In the genomic region with DNA sequence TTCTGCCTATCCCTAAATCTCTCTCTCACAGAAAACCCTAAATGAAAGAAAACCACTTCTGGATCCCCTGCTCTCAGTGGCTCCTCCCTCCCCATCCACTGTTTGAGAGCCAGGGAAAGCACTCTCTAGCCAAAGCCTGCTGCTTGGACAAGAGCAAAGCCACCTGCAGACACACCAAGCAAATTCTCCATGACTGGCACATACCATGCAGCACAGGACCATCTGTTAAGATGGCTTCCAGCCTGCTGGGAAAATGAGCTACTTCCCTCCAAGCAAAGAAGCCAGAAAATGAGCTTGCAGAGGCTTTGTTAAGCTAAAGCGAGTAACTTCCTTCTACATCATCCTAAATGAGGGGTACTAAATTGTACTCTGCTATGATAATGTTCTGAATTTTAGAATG, we compare ENCODE assay signal across 14 mouse cellular contexts.
A peak's percentile ranks its signal among the peaks of the same experiment; 100 is the strongest.
DNase-seq lines count a peak whose midpoint lies in the region; ATAC-seq and TF ChIP-seq lines count a peak whose summit lies in the region.
"Had no signal": no experiment of that assay in that cellular context is flagged by ENCODE, and none has a peak within 500 bp of the region (broad histone marks: within the 10 kb centered on the region; RNA-seq: fewer than 3 reads in every experiment).

No protein-coding gene starts in this region.

- H3K36me3 ChIP-seq in hindbrain, postnatal 0 days (ENCODE audit: insufficient read depth, low read length), result no peaks in the 10 kb centered on the region
- H3K36me3 ChIP-seq in hindbrain, embryonic 14.5 days (replicated peaks; ENCODE audit: control insufficient read depth, insufficient read depth), result no peaks in the 10 kb centered on the region
- H3K36me3 ChIP-seq in midbrain, embryonic 15.5 days (replicated peaks), result no peaks in the 10 kb centered on the region
- no peaks in the 10 kb centered on the region for H3K36me3 ChIP-seq in heart, adult 2 months (ENCODE audit: control insufficient read depth, insufficient read depth, low read length)
- H3K36me3 ChIP-seq: limb, embryonic 12.5 days; midbrain, embryonic 10.5 days had no signal

- TF ChIP-seq CTCF in hindbrain, postnatal 0 days (IDR thresholded peaks at IDR 0.05; ENCODE audit: low read depth), result no peak
- TF ChIP-seq CTCF in heart, adult 2 months (IDR thresholded peaks at IDR 0.05), result no peak

- no peaks in the 10 kb centered on the region for H3K4me1 ChIP-seq in hindbrain, postnatal 0 days (ENCODE audit: insufficient read depth, low read length)
- H3K4me1 ChIP-seq in hindbrain, embryonic 14.5 days (replicated peaks; ENCODE audit: control insufficient read depth, insufficient read depth, low read length), result no peaks in the 10 kb centered on the region
- no peaks in the 10 kb centered on the region for H3K4me1 ChIP-seq in midbrain, embryonic 15.5 days
- no peaks in the 10 kb centered on the region for H3K4me1 ChIP-seq in heart, adult 2 months (ENCODE audit: control insufficient read depth, insufficient read depth, low read length)
- H3K4me1 ChIP-seq: limb, embryonic 12.5 days; midbrain, embryonic 10.5 days had no signal

- no peak overlapping the region for H3K27ac ChIP-seq in hindbrain, postnatal 0 days
- H3K27ac ChIP-seq in hindbrain, embryonic 14.5 days, result no peak overlapping the region
- H3K27ac ChIP-seq in midbrain, embryonic 15.5 days, result no peak overlapping the region
- H3K27ac ChIP-seq in heart, adult 2 months, result no peak overlapping the region
- H3K27ac ChIP-seq: limb, embryonic 12.5 days; midbrain, embryonic 10.5 days; stomach, postnatal 0 days had no signal

- no peaks in the 10 kb centered on the region for H3K27me3 ChIP-seq in hindbrain, postnatal 0 days (ENCODE audit: insufficient read depth, low read length)
- no peaks in the 10 kb centered on the region for H3K27me3 ChIP-seq in hindbrain, embryonic 14.5 days (ENCODE audit: control insufficient read depth, insufficient read depth, low read length)
- no peaks in the 10 kb centered on the region for H3K27me3 ChIP-seq in midbrain, embryonic 15.5 days (replicated peaks)
- H3K27me3 ChIP-seq in heart, adult 2 months (ENCODE audit: control insufficient read depth, insufficient read depth, low read length), result no peaks in the 10 kb centered on the region
- H3K27me3 ChIP-seq: limb, embryonic 12.5 days had no signal

- no peak for TF ChIP-seq POLR2A in heart, adult 2 months (IDR thresholded peaks at IDR 0.05; ENCODE audit: insufficient read depth, low read depth, low read length)

- peak; percentile 71 for DNase-seq in hindbrain, postnatal 0 days (ENCODE audit: low spot score)
- no peak for DNase-seq in hindbrain, embryonic 14.5 days (ENCODE audit: low spot score)
- DNase-seq in cerebellum, postnatal 36 days, result peak; percentile 89 to 90
- peak; percentile 16 to 17 for DNase-seq in layer of hippocampus, postnatal 25 days (ENCODE audit: extremely low spot score in 1 of 2, low spot score in 1 of 2)
- DNase-seq in telencephalon, adult 2 months (ENCODE audit: low read depth, low spot score), result peak; percentile 40
- DNase-seq in heart, adult 2 months, result no peak
- DNase-seq: adrenal gland, postnatal 14 days; kidney, adult 9 months; lung, embryonic 14.5 days had no signal

- no peak for TF ChIP-seq EP300 in heart, adult 2 months (IDR thresholded peaks at IDR 0.05; ENCODE audit: insufficient read depth, low read depth, low read length)

- no peaks in the 10 kb centered on the region for H3K79me2 ChIP-seq in heart, adult 2 months (replicated peaks; ENCODE audit: control insufficient read depth, insufficient read depth, low read length)

- peak; percentile 79 for ATAC-seq in hindbrain, postnatal 0 days
- ATAC-seq in hindbrain, embryonic 14.5 days (ENCODE audit: low FRiP score), result no peak
- no peak for ATAC-seq in midbrain, embryonic 15.5 days (replicated peaks)
- no peak for ATAC-seq in CD4-positive, CD25-positive, alpha-beta regulatory T cell, adult 4 months

- H3K4me3 ChIP-seq in hindbrain, postnatal 0 days (ENCODE audit: low read length), result no peak overlapping the region
- no peak overlapping the region for H3K4me3 ChIP-seq in hindbrain, embryonic 14.5 days (replicated peaks; ENCODE audit: low read length)
- no peak overlapping the region for H3K4me3 ChIP-seq in midbrain, embryonic 15.5 days
- no peak overlapping the region for H3K4me3 ChIP-seq in heart, adult 2 months
- H3K4me3 ChIP-seq: limb, embryonic 12.5 days; midbrain, embryonic 10.5 days had no signal

- no peaks in the 10 kb centered on the region for H3K9me3 ChIP-seq in hindbrain, postnatal 0 days (ENCODE audit: low read length)
- H3K9me3 ChIP-seq in hindbrain, embryonic 14.5 days (ENCODE audit: control insufficient read depth, low read length), result no peaks in the 10 kb centered on the region
- H3K9me3 ChIP-seq in midbrain, embryonic 15.5 days, result no peaks in the 10 kb centered on the region
- H3K9me3 ChIP-seq: limb, embryonic 12.5 days; midbrain, embryonic 10.5 days had no signal

- intact Hi-C loops in heart, adult 2 months (cut with DNase I), result no loop called here

- H3K4me2 ChIP-seq in hindbrain, postnatal 0 days (ENCODE audit: low read depth, low read length), result no peak overlapping the region
- no peak overlapping the region for H3K4me2 ChIP-seq in hindbrain, embryonic 14.5 days (replicated peaks)
- H3K4me2 ChIP-seq in midbrain, embryonic 15.5 days, result no peak overlapping the region
- H3K4me2 ChIP-seq: limb, embryonic 12.5 days; lung, embryonic 14.5 days had no signal

- WGBS in hindbrain, postnatal 0 days, result 61% methylated on average over 1 of the region's 1 CpGs
- WGBS in hindbrain, embryonic 14.5 days, result 91% methylated on average over 1 of the region's 1 CpGs
- 90% methylated on average over 1 of the region's 1 CpGs for WGBS in midbrain, embryonic 15.5 days
- WGBS in heart, adult 2 months, result 91% methylated on average over 1 of the region's 1 CpGs

- no peak overlapping the region for H3K9ac ChIP-seq in hindbrain, postnatal 0 days (replicated peaks; ENCODE audit: low read length)
- no peak overlapping the region for H3K9ac ChIP-seq in hindbrain, embryonic 14.5 days
- H3K9ac ChIP-seq in midbrain, embryonic 15.5 days, result no peak overlapping the region
- H3K9ac ChIP-seq in heart, adult 2 months (ENCODE audit: low read depth, low read length), result no peak overlapping the region
- H3K9ac ChIP-seq: limb, embryonic 12.5 days; lung, embryonic 14.5 days had no signal

Comparison
In these comparisons a context has a peak if more than half of its experiments do, and no peak if none do; other contexts are left out.
1. DNase-seq: peak in hindbrain, postnatal 0 days (single experiment), cerebellum, postnatal 36 days (2 of 2), layer of hippocampus, postnatal 25 days (2 of 2) and telencephalon, adult 2 months (single experiment); none in hindbrain, embryonic 14.5 days (single experiment) and heart, adult 2 months (0 of 2).